Mouse (Mus musculus): ENCODE data around the gene Hypk.

Gene Hypk

DNA sequence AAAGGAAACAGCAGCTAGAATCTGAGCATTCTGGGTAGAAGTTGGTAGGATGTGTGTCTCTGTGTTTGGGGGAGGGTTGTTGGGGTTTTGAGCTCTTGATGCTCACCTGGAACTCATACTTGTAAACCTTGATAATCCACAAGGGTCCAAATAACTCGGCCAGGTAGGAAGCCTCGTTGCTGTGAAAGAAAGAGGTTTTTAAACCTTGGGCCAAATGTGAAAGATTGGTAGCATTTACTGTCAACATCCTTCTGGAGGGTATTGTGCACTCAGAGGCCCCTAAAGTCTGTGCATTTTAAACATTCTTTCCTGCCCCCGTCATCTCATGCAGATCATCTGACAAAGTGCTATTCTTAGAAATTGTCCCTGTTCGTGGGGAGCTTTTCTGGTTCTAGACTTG, at the start of gene Hypk:
Hypk (plus strand) TSS at position 301 of the 400 bp plus-strand sequence.
- DNase-seq, result no peak

DNA sequence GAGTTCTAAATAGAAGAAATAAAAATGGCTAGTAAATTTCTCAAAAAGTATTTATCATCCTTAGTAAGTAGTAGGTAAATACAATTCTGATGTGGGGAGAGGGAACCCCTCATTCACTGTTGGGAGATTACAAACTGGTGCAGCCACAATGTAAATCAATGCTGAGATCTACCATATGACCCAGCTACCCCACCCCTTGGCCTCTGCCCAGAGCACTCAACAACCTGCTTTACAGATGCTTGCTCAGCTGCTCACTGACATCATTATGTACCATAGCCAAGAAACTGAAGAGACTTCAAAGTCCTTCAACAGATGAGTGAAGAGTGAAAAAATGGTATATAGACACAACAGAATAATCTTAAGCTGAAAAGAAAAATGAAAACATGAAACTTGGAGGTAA, 49.8 kb upstream of the Hypk start:
- DNase-seq, result no peak

DNA sequence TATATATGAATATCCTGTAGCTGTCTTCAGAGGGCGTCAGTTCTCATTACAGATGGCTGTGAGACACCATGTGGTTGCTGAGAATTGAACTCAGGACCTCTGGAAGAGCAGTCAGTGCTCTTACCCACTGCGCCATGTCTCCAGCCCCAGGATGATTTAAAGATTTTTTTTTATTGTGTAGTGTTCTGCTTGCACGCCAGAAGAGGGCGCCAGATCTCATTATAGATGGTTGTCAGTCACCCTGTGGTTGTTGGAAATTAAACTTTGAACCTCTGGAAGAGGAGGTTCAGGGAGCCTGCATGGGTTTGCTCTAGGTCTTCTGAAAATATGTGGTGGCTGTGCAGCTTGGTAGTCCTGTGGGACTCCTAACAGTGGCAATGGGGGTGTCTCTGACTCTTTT, 44.9 kb upstream of the Hypk start:
- DNase-seq, result peak; percentile 69

DNA sequence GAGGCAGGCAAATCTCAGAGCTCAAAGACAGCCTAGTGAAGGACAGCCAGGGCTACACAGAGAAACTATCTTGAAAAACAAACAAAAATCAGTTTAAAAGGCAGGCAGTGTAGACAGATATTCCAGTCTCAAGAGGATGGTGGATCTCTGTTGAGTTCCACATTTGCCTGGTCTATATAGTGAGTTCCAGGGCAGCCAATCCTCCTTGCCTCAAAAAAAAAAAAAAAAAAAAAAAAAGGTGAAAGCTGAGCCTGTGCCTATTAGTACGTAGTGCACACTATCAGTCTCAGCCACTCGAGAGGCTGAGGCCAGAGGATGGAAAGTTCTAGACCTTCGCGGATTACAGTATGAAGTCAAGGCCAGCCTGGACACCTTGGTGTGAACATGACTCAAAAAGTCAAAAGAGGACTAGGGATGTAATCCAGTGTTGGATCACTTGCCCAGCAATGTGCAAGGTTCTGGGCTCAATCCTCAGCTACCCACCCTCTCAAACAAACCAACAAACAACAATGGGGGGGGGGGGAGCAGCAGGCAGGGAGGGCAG, 40.2 kb upstream of the Hypk start:
- no peak for DNase-seq

DNA sequence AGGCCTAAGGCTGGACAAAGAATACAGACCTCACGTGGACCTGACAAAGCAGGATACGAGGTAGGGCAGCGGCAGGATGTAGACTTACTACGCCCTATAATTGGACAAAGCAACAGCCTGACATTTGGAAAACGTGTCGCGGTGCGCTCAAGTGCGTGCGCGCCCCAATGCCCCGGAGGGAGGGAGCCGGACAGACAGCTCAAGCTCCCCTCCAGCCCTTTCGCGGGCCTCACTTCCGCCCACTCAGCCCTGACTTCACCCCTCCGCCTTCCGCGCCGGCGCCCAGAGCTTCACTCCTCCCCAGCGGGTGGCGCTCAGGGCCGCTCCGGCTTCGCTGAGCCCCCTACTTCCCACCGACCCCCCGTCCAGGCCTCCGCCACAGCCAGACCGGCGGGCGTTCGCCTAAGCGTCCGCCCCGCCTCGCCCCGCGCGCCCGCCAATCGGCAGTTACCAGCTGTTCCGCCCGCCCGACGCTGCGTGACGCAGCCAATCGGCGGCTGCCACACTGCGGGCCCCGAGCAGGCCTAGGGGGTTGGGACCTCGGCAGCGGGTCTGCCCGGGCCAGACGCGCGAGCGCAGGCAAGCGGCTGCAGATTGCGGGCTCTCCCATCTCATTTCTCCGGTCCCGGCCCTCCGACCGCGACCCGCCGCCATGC, 39.6 kb upstream of the Hypk start, which contains the start of the genes Pdia3 and Catsper2:
Pdia3 (plus strand) TSS at position 389 of the 656 bp plus-strand sequence.
Catsper2 (minus strand) TSS at position 406 of the 656 bp plus-strand sequence.
- peak; percentile 96 for DNase-seq

DNA sequence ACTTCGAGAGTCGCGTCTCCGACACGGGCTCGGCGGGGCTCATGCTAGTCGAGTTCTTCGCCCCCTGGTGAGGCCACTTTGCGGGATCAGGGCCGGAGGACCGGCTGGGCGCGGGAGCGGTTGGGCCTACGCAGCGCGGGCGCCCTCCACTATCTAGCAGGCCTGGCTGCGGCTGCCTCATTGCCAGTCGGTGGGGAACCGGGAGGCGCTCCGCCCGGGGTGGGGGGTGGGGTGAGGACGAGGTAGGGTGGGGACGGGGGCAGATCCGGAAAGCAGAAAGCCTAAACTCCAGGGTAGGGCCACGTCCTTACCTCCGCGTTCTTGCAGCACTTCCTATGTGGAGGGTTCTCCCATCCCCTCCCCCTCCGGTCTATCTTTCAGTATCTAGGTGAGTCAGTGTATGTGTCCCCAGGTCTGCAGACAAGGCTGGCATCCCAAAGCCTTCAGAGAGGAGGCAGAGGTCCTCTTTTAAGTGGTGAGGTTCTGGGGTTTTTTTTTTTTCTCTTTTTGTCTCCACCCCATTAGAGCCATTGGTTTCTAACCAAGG, 38.9 kb upstream of the Hypk start:
- DNase-seq, result peak; percentile 59

DNA sequence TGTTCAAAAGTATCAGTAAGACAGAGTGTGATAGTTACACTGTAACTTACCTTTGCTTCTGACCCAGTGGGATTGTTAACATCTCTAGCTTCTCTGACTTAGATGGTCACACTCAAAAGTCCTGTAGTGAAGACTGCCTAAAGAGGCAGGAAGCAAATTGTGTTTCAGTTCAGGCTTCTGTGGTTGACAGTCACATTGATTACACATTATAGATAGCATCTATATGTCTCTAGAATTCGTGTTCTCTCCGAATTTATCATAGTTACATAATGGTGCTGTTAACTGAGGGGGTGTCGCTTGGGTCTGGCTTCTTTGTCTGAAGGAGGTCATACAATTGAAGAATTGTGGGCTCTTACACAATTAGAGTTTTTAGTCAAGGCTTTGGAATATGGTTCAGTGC, 38.0 kb upstream of the Hypk start:
- no peak for DNase-seq

DNA sequence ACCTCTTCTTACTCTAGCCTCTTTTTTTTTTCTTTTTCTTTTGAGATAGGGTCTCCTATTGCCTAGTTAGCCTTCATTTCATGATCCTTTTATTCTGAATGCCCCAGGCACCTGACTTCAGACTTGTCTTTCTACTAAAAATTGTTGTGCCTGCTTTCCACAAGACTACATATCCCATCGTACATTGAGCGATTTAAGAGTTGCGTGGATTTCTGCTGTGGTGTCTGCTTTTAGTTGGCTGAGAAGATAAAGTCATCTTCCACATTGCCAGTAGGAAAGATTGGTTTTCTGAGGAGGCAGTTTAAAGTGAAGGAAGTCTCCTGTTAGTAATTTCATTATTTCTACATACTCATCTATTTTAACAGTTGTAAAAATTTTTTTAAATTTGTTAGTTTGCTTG, 37.5 kb upstream of the Hypk start:
- DNase-seq, result no peak

DNA sequence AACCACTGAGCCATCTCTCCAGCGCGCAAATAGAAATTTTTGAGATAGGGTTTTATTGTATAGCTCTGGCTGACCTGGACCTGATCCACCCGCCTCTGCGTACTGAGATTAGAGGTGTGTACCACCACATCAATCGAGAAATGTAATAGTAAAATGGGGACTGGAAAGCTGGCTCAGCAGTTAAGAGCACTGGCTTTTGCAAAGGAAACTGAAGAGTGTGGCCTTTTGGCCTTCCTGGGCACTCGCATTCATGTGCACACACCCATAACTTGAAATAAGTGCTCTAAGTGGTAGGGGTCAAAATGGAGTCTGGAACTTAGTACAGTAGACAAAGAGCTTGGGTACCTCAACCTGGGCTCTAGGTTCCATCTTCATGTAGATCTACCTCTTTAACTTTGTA, 36.7 kb upstream of the Hypk start:
- DNase-seq, result no peak

DNA sequence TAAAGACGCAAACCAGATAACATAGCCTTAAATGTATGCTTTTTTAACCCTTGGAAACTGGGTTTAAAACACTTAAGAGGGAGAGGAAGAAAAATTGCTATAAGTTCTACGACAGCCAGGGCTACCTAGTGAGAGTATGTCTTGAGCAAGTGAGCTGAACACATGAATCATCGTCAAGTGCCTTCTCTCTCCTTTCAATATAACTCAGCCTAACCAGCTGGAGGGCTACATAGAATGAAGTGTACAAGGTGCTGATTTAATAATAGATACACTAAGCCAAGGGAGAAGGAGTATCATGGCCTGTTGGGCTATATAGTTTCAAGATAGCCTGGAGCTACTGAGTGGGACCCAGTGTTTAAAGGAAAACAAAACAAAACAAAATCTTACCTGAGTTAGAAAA, 34.6 kb upstream of the Hypk start:
- DNase-seq, result no peak

DNA sequence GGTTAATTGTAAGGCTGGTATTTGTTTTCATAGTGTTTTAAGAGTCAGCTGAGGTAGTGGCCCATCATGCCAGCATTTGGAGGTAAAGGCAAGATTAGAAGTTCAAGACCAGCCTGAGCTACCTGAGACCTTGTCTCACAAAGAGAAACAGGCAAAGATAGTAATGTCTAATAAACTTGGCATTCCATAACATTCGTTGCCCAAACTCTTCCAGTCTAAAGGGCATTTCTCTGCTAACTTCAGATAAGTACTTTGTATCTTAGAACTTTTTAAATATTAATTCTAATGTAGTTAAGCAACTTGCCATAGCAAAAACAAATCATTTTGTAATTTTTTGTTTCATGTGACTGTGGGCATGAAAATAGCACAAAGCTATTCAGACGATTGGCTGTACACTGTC, 29.9 kb upstream of the Hypk start:
- DNase-seq, result no peak

DNA sequence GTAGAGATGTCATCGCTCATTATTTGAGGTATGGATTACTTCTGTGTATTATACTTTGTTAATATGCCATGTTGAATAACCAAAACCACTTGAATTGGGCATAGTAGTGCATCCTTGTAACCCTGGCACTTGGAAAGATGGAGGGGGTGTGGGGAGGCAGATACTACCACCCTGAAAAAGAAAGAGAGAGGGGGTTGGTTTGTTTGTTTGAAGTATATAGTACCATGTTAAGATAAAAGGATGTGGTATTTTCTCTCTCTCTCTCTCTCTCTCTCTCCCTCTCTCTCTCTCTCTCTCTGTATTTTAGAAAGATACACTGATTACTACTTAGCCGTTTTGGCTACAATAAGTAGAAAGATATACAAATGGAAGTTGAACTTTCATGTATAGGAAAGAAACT, 27.2 kb upstream of the Hypk start:
- DNase-seq, result no peak

DNA sequence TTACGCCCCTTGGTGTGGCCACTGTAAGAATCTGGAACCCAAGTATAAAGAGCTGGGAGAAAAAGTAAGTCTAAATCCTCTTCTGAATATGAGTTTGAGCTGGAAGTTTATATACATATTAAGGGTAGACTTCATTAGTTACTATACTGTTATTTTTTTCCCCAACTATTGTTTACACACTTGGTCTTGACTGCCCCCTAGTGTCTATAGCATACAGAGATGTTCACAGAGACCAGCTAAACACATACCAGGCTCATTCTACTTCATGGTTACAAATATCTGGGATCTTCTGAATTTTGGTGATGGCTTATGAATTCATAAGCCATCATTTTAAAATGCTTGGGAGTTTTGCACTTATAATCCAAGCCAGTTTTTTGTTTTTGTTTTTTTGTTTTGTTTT, 18.2 kb upstream of the Hypk start:
- no peak for DNase-seq

DNA sequence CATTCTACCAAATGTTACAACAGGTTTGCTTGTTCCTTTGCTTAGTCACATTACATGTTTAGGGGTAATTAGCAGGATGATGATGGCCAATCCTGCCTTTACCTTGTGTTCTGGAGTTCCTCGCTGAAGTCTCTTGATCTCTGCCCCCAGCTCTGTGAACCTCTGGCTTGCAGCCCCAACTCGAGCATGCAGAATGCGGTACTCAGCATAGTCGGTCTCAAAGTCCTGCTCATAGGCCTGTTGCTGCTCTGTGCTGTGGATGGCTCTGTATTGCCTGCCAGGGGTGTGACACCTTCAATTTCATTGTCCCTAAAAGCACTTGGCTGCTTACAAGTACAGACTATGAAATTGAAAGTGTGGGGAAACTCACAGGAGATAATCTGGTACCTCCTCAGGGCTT, 13.3 kb upstream of the Hypk start:
- no peak for DNase-seq

DNA sequence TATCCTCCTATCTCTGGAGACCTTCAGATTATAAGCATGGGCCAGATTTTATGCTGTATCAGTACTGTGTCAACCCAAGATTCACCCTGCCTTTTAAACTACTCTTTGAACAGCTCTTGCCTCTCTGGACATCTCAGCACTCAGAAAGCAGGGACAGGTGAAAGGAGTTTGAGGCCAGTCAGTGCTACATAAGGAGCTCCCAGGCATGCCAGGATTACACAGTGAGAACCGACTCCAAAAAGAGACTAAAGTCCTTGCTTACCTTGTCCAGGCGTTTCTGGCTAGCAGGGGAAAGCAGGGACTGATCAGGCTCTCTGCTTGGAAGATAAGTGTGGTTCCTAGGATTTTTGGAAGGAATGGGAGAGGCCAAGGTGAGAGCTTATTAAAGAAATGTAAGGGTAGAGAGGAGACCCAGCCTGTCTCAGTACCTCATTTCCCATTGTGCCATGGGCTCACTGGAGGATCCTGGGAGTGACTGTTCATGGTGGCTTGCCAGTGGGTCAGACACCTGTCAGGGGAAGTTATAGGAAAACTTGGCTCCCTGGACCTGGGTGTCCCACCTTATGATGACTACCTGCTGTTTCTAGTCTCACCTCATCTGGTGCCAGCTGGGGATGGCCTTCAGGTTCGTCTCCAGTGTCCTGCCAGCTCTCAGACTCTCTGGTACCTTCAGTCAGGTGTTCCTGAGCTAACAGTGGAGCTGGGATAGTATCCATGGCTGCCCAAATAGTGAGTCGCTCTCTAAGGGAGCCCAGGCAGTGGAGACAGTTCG, 12.1 kb upstream of the Hypk start:
- no peak for DNase-seq

DNA sequence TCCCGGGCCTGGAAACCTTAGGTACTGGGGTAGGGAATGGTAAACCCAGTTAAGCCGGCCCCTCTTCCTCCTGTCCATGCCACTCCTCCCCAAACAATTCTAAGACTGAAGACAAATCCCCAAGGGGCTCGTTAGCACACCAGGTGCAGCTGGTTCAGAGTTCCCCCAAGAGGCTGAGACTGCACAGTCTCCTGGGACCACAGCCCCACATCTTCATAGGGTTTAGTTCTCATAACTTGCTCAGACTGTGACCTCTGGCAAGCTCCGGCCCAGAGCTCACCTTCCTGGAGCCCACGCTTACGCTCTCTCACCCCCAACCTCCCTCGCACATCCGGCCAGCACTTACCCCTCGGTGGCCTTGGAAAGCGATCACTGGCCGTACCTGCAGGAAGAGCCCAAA, 11.3 kb upstream of the Hypk start:
- no peak for DNase-seq

DNA sequence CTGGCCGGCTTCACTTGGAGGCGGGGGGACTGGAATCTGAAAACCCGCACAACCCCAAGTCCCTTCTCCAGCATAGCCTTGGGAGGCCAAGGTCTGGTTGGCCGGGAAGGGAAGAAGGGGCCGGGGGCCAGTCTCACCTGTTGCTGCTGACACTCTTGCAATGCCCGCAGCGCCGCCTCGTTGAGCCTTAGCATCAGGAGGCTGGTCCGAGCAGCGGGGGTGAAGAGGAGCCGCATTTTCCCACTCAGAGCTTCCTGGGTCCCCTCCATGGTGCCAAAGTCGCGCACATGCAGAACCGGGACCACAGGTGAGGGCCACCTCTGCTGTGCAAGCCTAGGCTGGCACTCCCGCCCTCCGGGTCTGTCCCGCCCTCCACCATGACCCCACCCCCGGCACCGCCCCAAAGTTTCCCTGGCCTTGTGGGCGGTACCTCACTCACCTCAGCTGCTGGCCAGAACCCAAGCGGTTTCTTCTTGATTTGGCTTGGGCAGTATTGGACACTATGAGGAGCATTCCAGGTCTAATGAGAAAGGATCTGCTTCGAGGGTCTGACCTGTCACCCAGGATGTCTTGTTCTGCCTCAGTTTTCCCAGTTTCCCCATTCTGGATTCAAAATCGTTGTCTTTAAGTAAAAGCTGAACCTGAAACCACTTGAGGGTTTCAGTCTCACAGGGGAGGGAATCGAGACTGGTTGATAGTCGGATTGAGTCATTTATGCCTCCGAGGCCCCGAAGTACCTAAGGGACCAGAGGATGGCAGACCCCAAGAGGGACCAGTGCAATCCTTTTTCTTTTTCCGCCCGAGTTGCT, 10.6 kb upstream of the Hypk start:
- DNase-seq, result peak; percentile 55

DNA sequence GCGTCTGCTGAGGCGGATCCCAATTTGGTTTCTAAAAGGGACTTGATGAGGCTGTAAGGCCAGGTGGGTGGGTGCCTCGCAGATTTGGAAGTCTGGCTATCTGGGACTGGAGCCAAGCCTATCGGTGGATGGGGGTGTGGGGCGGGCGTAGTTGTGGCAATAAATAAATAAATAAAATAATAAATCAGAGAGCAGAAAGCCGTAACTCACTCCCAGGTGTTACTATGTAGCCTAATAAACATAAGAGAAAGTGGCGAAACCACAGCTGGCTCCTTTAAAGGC, 10.1 kb upstream of the Hypk start:
- no peak for DNase-seq

DNA sequence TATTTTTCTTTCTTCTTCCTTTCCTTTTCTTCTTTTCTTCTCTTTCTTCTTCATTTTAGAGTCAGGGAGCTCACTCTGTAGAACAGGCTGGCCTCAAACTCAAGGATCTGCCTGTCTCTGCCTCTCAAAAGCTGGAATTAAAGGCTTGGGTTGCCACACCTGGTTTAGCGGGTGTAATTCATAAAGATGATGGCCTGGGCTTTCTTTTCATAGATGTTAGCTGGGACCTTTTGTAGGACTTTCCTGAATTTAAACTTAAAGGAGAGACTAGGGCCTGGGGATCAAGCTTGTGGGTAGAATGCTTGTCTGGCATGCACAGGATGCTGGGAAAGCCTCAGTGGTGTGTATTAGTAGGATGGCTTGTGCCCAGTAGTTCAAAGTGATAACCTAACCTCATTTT, 8.9 kb upstream of the Hypk start, which contains the start of gene Ell3:
Ell3 (minus strand) TSS at position 101 of the 400 bp plus-strand sequence.
- no peak for DNase-seq

DNA sequence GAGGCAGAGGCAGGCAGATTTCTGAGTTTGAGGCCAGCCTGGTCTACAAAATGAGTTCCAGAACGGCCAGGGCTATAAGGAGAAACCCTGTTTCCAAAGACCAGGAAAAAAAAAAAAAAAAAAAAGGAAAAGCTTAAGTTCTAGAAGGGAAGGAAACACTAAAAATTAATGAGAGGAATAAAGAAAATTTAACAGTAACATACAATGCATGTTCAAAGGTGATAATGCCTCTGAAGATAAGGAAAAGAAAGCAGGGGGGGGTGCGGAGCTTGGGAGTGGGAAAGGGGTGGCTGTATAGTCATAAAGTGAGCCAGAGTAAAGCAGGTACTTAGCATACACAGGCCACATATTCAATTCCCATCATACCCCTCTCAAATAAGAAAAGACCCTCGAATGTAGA, 8.0 kb upstream of the Hypk start:
- no peak for DNase-seq

DNA sequence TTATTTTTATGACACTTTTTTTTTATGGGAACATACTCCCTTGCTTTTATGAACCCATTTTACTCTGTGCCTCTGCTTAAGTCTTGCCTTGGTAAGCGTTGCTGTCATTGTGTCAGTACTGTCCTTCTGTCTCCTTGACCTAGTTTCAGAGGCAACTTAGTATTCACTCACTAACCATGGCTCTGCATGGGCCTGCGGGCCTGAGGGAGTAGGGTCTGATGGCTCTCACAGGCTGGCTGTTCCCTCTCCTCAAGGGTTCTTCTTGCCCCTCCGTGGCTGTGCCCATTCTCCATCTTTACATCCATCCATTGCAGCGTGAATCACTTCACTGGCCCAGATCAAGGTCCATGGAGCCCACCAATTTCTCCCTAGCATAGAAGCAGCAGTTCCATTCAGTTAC, 6.6 kb upstream of the Hypk start:
- no peak for DNase-seq

DNA sequence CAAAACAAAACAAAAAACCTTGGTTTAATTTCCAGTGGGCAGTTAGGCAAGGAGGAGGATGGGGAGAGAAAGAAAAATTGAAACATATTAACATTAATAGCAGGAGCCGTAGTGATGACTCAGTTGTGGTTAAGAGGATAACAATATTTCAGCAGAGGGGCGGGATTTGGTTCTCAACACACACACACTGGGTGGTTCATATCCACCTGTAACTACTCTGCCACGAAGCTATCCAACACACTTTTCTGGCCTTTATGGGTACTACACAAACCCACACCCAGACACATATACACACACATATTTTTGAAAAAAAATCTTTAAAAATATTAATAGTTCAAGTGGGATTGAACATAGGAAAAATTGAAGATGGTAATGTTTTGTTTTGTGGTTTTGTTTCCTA, 6.1 kb upstream of the Hypk start:
- DNase-seq, result no peak

DNA sequence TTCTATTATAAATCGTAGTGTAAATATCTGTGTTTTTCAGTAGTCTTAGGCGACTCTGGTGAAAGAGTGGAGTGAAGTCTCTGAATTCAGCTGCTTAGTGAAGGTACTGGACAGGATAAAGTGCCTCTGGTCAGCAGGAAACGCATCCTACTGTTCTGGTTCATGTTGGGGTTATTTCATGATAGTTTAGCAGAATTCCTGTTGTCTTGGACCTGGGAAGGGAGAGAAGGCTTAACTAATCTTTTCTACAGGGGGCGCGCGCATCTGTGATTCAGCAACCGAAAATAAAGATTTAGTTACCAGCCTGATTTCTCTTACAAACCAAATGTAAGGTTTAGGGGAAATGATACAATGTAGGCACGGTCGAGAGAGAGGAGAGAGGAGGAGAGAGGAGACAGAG, 5.0 kb upstream of the Hypk start:
- DNase-seq, result peak; percentile 51
